Mouse (Mus musculus): Measurements from ENCODE around the gene Trip12. TPM values are rescaled to one million over a fixed set of nuclear protein-coding genes. Genes with fewer than 3 reads are reported as not detected.
A peak's percentile ranks its signal among the peaks of the same experiment; 100 is the strongest.

The Trip12 gene
- polyA plus RNA-seq, 1 experiment from 2014 or later: 70.3 TPM

DNA sequence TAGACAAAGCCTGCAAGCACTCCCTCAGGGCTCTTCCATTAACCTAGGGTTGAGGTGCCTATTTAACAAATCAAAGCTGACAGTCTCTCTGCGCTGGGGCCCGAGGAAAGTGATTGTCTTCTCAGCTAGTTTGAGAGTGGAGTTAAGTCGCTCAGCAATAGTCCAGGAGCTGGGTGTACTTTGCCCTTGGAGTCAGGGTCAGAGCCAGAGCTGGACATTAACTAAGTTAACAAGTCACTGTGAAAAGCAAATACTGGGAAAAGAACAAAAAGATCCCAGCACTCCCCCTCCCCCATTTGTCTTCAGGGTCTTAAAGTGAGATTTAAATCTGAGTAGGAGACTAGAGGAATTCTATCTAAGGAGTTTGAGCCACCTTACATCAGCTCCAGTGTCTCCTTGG is 31.8 kb upstream of the Trip12 start:
- H3K27me3 ChIP-seq (ENCODE audit: low read depth, poor library complexity, severe bottlenecking): no peaks in the 10 kb centered on the region
- peaks cover 10% of the 10 kb centered on the region for H3K4me1 ChIP-seq
- H3K27ac ChIP-seq (replicated peaks): no peak overlapping the region; the same call in 1 of the 2 replicates
- no peaks in the 10 kb centered on the region for H3K36me3 ChIP-seq
- DNase-seq (ENCODE audit: low spot score): no peak
- 9% methylated on average over 3 of the region's 3 CpGs for WGBS
- no peak overlapping the region for H3K4me3 ChIP-seq
- H3K9me3 ChIP-seq (replicated peaks): no peaks in the 10 kb centered on the region

DNA sequence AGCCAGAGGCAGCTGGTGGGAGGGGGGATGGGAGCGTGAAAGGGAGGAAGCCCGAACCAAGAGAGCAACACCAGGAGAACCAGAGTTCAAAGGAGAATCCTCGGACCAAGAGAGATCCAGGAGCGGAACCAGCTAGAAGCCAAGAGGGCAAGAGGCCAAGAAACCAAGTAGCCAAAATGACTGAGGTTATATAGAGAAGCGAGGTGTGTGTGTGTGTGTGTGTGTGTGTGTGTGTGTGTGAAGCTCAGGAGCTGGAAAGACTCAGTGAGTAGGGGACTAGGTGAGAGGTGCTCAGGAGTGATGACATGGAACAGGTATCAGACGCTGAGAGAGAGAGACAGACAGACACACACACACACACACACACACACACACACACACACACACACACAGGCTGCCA is 30.8 kb upstream of the Trip12 start:
- Histone ChIP-seq H3K4me1 (peaks cover 10% of the 10 kb centered on the region), H3K9me3 (replicated peaks) (no peaks in the 10 kb centered on the region), H3K4me3 (no peak overlapping the region), H3K27me3 (ENCODE audit: low read depth, poor library complexity, severe bottlenecking) (no peaks in the 10 kb centered on the region), H3K27ac (replicated peaks) (no peak overlapping the region), H3K36me3 (no peaks in the 10 kb centered on the region)
- 73% methylated on average over 5 of the region's 6 CpGs for WGBS
- no peak for DNase-seq (ENCODE audit: low spot score)

DNA sequence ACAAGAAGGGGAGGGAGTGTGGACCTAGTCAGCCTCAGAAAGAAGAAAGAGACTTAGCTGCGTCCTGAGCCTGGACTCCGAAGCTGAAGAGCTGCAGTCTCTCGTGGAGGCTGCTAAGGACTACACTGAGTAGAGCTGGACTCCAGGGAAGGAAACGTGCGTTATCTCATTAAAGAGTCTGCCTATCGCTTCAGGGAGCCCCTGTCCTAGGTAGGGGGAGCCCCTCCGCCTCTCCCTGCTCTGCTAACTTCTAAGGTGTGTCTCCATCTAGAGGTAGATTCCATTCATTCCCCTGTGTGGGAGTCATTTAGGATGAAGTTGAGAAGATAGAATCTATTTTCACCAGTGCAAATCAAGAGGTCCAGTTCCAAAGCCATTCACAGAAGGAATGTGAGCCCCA is 29.2 kb upstream of the Trip12 start:
- 51% methylated on average over 7 of the region's 7 CpGs for WGBS
- H3K4me1 ChIP-seq: peaks cover 10% of the 10 kb centered on the region
- no peaks in the 10 kb centered on the region for H3K9me3 ChIP-seq (replicated peaks)
- no peaks in the 10 kb centered on the region for H3K36me3 ChIP-seq
- H3K27ac ChIP-seq (replicated peaks): 0 out of 2 replicates have a peak overlapping the region, but pooled peaks have one; percentile 18
- no peak overlapping the region for H3K4me3 ChIP-seq
- DNase-seq (ENCODE audit: low spot score): no peak
- H3K27me3 ChIP-seq (ENCODE audit: low read depth, poor library complexity, severe bottlenecking): no peaks in the 10 kb centered on the region

DNA sequence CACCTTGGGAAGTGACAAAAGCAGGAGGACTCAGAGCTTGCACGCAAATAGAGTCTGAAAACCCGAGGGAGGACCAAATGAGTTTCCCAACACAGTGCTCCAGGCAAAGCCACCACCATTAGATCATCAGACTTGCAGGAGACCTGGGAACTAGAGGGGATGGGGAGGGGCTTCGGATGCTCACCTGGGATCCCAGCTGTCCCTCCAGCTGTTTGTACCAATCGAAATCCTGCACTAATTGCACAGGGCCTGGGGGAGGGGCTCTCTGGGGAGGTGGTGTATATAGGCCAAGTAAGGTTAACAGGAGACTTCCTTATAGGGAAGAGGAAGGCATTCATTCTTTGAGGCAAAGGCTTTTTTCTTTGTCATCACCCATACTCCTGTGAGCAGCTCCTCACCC is 28.5 kb upstream of the Trip12 start:
- WGBS: 74% methylated on average over 4 of the region's 4 CpGs
- Histone ChIP-seq H3K36me3 (no peaks in the 10 kb centered on the region), H3K9me3 (replicated peaks) (no peaks in the 10 kb centered on the region), H3K27ac (replicated peaks) (no peak overlapping the region), H3K4me1 (peaks cover 10% of the 10 kb centered on the region), H3K27me3 (ENCODE audit: low read depth, poor library complexity, severe bottlenecking) (no peaks in the 10 kb centered on the region), H3K4me3 (no peak overlapping the region)
- DNase-seq (ENCODE audit: low spot score): no peak

DNA sequence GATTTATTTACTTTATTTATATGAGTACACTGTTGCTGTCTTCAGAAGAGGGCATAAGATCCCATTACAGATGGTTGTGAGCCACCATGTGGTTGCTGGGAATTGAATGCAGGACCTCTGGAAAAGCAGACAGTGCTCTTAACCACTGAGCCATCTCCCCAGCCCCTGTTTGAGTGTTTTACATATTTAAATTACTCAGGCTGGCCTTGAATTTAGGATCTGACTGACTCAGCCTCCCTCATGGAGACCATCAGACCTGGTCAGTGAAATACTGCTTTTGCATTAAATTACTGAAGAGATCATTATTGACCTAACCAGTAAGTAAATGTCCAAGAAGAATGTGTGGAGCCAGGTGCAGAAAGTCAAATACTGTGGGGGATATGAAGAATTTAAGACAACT is 28.0 kb upstream of the Trip12 start:
- no peaks in the 10 kb centered on the region for H3K9me3 ChIP-seq (replicated peaks)
- H3K36me3 ChIP-seq: no peaks in the 10 kb centered on the region

DNA sequence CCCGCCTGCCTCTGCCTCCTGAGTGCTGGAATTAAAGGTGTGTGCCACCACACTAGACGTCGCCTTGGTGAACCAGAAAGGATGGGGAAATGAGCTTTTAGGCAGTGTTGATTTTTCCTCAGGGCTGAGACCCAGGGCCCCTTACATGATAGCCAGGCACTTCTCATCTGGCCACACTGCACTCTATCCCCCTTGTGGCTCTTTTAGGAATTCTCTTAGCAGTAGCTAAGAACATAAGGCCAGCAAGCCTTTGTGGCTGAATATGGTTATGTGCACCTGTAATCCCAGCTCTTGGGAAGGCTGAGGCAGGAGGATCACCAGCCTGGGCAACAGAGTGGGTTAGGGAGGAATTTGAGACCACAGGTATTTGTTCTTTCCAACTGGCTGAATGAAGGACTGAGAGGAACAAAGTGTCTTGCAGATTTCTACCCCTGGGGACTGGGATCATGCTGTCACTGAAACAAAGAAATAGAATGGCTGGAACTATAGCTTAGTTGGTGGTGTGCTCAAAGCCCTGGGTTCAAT is 26.5 kb upstream of the Trip12 start:
- Histone ChIP-seq H3K27me3 (ENCODE audit: low read depth, poor library complexity, severe bottlenecking) (no peaks in the 10 kb centered on the region), H3K4me3 (no peak overlapping the region), H3K9me3 (replicated peaks) (no peaks in the 10 kb centered on the region), H3K27ac (replicated peaks) (no peak overlapping the region), H3K4me1 (peaks cover 2% of the 10 kb centered on the region), H3K36me3 (no peaks in the 10 kb centered on the region)
- WGBS: 95% methylated on average over 3 of the region's 3 CpGs
- no peak for DNase-seq (ENCODE audit: low spot score)

More for the DNA sequence above, 28.0 kb upstream of the Trip12 start:
- H3K27me3 ChIP-seq (ENCODE audit: low read depth, poor library complexity, severe bottlenecking): no peaks in the 10 kb centered on the region
- H3K4me1 ChIP-seq: peaks cover 10% of the 10 kb centered on the region
- no peak overlapping the region for H3K4me3 ChIP-seq
- no peak for DNase-seq (ENCODE audit: low spot score)
- H3K27ac ChIP-seq (replicated peaks): no peak overlapping the region

DNA sequence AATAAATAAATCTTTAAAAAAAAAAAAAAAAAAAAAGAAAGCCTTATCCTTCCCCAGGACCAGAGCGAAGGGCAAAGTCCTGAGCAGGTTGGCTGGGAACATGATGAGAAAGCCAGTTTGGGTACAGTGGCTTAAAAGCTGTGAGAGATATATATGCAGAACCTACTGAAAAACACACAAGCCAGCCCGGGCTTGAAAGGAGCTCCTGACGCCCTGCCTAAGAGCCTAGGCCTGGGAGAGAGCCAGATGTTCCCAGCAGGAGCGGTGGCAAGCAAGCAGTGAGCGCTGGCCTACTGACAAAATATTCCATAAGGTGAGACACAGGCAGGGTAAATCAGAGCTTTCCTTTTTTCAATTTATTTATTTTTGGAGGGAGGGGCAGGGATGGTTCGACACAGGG is 25.9 kb upstream of the Trip12 start:
- H3K27ac ChIP-seq (replicated peaks): no peak overlapping the region
- H3K36me3 ChIP-seq: no peaks in the 10 kb centered on the region
- no peaks in the 10 kb centered on the region for H3K27me3 ChIP-seq (ENCODE audit: low read depth, poor library complexity, severe bottlenecking)
- WGBS: 91% methylated on average over 6 of the region's 6 CpGs
- no peaks in the 10 kb centered on the region for H3K4me1 ChIP-seq
- no peak for DNase-seq (ENCODE audit: low spot score)
- H3K4me3 ChIP-seq: no peak overlapping the region
- no peaks in the 10 kb centered on the region for H3K9me3 ChIP-seq (replicated peaks)

DNA sequence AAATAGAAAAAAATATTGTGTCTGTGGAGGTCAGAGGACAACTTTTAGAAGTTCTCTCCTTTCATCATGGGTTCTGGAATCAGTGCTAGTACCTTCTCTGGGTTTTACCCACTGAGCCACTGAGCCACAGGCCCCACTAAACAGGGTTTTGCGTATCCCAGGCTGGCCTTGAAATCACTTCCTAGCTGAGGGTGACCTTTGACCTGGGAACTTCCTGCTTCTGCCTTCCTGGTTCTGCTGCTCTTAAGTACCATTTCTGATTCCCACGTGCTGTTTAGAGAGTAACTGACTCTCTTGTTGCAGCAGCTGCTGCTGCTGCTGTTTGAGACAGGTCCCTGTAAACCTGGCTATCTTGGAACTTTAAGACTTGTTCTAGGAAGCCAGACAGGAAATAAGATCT is 24.3 kb upstream of the Trip12 start:
- Histone ChIP-seq H3K4me3 (no peak overlapping the region), H3K27ac (replicated peaks) (no peak overlapping the region), H3K27me3 (ENCODE audit: low read depth, poor library complexity, severe bottlenecking) (no peaks in the 10 kb centered on the region), H3K36me3 (no peaks in the 10 kb centered on the region), H3K4me1 (no peaks in the 10 kb centered on the region), H3K9me3 (replicated peaks) (no peaks in the 10 kb centered on the region)
- no peak for DNase-seq (ENCODE audit: low spot score)
- 67% methylated on average over 2 of the region's 2 CpGs for whole genome bisulfite sequencing

DNA sequence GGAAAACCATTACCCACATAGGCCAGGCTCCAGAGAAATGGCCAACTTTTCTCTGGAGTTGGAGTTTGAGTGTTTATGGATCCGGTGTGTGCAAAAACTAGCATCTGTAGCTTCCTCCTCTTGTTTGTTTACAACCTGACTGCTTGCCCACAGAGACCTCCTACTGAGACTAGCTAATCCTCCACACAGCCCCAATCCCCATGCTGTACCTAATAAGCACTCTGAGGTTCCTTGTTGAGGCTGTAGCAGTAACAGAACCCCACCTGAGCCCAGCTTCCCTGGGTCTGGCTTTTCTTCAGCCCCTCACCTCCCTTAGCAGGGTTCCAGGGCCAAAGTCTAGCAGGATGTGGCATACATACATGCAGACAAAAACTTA is 20.9 kb upstream of the Trip12 start:
- Histone ChIP-seq H3K4me3 (no peak overlapping the region), H3K4me1 (no peaks in the 10 kb centered on the region), H3K27ac (replicated peaks) (no peak overlapping the region), H3K36me3 (no peaks in the 10 kb centered on the region), H3K9me3 (replicated peaks) (no peaks in the 10 kb centered on the region), H3K27me3 (ENCODE audit: low read depth, poor library complexity, severe bottlenecking) (no peaks in the 10 kb centered on the region)
- DNase-seq (ENCODE audit: low spot score): no peak
- 71% methylated on average over 1 of the region's 1 CpGs for WGBS

DNA sequence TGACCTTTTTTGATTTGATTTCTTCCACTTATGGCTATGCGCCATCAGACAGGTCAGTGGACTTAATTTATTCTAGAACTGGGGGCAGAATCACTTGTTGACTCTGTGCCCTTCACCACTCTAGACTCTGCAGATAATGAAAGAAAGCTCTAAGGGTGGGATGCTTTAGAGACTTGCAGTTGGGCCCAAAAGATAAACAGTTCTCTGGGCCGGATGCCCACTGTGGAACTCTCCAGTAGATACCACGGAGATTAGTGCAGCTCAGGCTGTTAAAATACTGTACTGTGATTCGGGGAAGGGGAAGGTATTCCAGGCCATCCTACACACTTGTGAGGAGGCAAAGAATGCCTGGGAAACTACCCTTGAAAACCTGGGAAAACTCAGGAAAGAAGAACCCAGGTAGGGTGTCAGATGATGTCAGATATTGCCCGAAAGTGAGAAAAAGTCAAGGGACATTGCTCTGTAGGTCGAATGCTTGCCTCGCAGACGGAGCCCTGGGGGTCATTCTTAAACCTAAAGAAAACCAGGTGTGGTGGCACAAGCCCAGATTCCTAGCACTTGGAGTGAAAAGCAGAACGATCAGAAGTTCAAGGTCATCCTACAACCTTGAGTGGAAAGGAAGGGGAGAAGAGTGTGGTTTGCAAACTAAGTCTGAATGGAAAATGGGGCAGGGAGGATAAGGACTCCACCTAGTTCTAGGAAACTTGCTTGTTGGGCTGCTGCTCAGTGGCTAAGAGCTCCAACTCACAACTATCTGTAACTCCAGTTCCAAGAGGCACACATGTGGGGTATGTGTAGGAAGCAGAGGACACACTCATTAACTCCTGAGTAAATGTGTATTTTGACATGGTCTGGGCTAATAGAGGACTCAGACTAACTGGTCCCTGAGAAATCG is 20.3 kb upstream of the Trip12 start:
- H3K27me3 ChIP-seq (ENCODE audit: low read depth, poor library complexity, severe bottlenecking): no peaks in the 10 kb centered on the region
- no peak overlapping the region for H3K4me3 ChIP-seq

DNA sequence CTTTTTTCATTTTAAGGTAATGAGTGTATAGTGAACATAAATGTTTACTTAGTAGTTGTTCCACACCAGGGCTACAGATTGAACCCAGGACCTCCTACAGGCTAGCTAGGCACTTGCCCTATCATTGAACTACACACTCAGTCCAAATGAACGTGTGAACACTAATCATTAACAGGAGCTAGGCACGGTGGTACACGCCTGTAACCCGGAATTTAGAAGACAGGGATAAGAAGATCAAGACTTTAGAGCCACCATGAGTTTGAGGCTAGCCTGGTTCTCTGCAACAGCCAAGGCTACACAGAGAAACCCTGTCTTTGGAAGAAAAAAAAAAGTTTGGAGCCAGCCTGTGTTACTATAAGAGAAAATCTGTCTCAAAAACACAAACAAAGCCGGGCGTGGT is 19.3 kb upstream of the Trip12 start:
- Histone ChIP-seq H3K27ac (replicated peaks) (no peak overlapping the region), H3K36me3 (no peaks in the 10 kb centered on the region), H3K27me3 (ENCODE audit: low read depth, poor library complexity, severe bottlenecking) (no peaks in the 10 kb centered on the region), H3K4me3 (no peak overlapping the region), H3K9me3 (replicated peaks) (no peaks in the 10 kb centered on the region), H3K4me1 (no peaks in the 10 kb centered on the region)
- no peak for DNase-seq (ENCODE audit: low spot score)
- 93% methylated on average over 6 of the region's 6 CpGs for WGBS

More for the DNA sequence above, 20.3 kb upstream of the Trip12 start:
- no peaks in the 10 kb centered on the region for H3K9me3 ChIP-seq (replicated peaks)
- no peaks in the 10 kb centered on the region for H3K36me3 ChIP-seq
- WGBS: 87% methylated on average over 10 of the region's 10 CpGs
- H3K27ac ChIP-seq (replicated peaks): no peak overlapping the region
- DNase-seq (ENCODE audit: low spot score): no peak
- H3K4me1 ChIP-seq: no peaks in the 10 kb centered on the region

DNA sequence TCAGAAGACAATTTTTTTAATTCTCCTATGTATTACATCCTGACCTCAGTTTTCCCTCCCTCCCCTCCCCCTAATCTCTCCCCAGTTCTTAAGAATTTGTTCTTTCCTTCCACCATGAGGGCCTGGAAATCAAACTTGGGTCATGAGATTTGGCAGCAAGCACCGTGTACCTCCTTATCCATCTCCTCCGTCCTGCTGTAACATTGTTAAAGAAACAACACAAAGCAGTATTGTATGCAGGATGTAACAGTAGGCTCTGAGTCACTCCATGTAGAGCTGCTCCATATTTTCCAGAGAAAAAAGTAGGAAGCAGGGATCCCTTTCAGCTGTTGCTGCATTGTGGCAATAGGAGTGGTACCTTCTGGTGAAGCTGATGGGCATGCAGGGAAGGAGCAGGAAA is 15.4 kb upstream of the Trip12 start:
- no peak for DNase-seq (ENCODE audit: low spot score)
- Histone ChIP-seq H3K27me3 (ENCODE audit: low read depth, poor library complexity, severe bottlenecking) (no peaks in the 10 kb centered on the region), H3K27ac (replicated peaks) (no peak overlapping the region), H3K4me1 (peaks cover 15% of the 10 kb centered on the region), H3K4me3 (no peak overlapping the region), H3K9me3 (replicated peaks) (no peaks in the 10 kb centered on the region), H3K36me3 (no peaks in the 10 kb centered on the region)
- WGBS: 89% methylated on average over 2 of the region's 2 CpGs

DNA sequence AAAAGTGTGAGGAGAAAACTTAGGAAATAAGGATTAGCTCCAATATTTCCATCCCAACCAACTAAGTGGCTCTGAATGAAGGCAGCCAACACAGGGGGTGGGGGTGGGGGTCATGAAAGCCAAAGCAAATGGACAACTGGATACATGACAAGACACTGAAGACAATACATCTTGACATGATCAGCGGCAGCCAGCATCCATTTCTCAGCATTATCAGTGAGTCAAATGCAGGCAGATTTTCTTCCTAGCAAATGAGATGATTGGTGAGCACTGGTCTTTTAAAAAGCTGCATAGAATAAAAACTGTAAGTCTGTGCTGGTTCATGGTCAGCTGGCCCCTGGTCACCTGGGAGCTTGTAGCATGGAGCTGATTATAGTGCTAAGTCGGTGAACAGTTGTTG is 14.7 kb upstream of the Trip12 start:
- Histone ChIP-seq H3K36me3 (no peaks in the 10 kb centered on the region; the same call in 1 of the 2 replicates), H3K27ac (replicated peaks) (no peak overlapping the region), H3K4me3 (no peak overlapping the region), H3K4me1 (peaks cover 15% of the 10 kb centered on the region), H3K9me3 (replicated peaks) (no peaks in the 10 kb centered on the region), H3K27me3 (ENCODE audit: low read depth, poor library complexity, severe bottlenecking) (no peaks in the 10 kb centered on the region)
- no peak for DNase-seq (ENCODE audit: low spot score)
- 90% methylated on average over 2 of the region's 2 CpGs for WGBS
